Mouse (Mus musculus) CH12.LX (cell line): ENCODE data around the gene Slc6a9. TPM values are rescaled to one million over a fixed set of nuclear protein-coding genes. Genes with fewer than 3 reads are reported as not detected.
A peak's percentile ranks its signal among the peaks of the same experiment; 100 is the strongest.

Experiments used
- DNase-seq: peaks from one replicate; pipeline ENCODE4 v3.0.0-alpha.2; 2013; ENCODE audit errors: extremely low read depth
- H3K27ac ChIP-seq: 2 replicates; pipeline ENCODE4 v1.5.1; 2012; ENCODE audit warnings: low read depth, mild to moderate bottlenecking, control low read depth, moderate library complexity; ENCODE audit not compliant: insufficient read depth
- H3K27me3 ChIP-seq: replicated peaks from 2 replicates; pipeline ENCODE3; 2012; ENCODE audit warnings: inconsistent platforms
- H3K36me3 ChIP-seq, 2 experiments: replicated peaks in 1 of 2; 2 replicates each; pipeline versions ENCODE3 to v1.6.1; 2012; ENCODE audit warnings: inconsistent platforms in 1 of 2, low read length in 1 of 2, mild to moderate bottlenecking in 1 of 2, mixed read lengths in 1 of 2, moderate library complexity in 1 of 2; ENCODE audit not compliant: control insufficient read depth in 1 of 2, insufficient read depth in 1 of 2
- H3K4me1 ChIP-seq, 2 experiments: 2 replicates each; pipeline ENCODE4 v1.6.1; 2012; ENCODE audit warnings: inconsistent platforms in 1 of 2, moderate library complexity in 1 of 2; ENCODE audit not compliant: insufficient read depth in 2 of 2, control insufficient read depth in 1 of 2
- H3K4me2 ChIP-seq: 2 replicates; pipeline ENCODE4 v1.6.1; 2012; ENCODE audit warnings: low read depth, mild to moderate bottlenecking, control low read depth; ENCODE audit not compliant: poor library complexity, insufficient read depth, severe bottlenecking
- H3K4me3 ChIP-seq, 3 experiments: fragments of 150-350 bp in 1 of 3; sonication (generic) in 1 of 3; replicated peaks in 1 of 3; 2 replicates each; pipeline versions ENCODE3 to v1.5.1; 2011 to 2012; ENCODE audit warnings: low read depth in 2 of 3, low read length in 2 of 3, mild to moderate bottlenecking in 2 of 3, moderate library complexity in 2 of 3, control low read depth in 1 of 3, improper control_type of control experiment in 1 of 3, inconsistent platforms in 1 of 3, mixed read lengths in 1 of 3; ENCODE audit not compliant: poor library complexity in 1 of 3
- H3K79me2 ChIP-seq: replicated peaks from 2 replicates; pipeline ENCODE4 v1.6.1; 2012; ENCODE audit warnings: mild to moderate bottlenecking, moderate library complexity; ENCODE audit not compliant: control insufficient read depth, poor library complexity, insufficient read depth, severe bottlenecking; ENCODE audit errors: extremely low read depth
- H3K9ac ChIP-seq: 2 replicates; pipeline ENCODE4 v1.6.1; 2012; ENCODE audit warnings: low read depth, mild to moderate bottlenecking, control low read depth, moderate library complexity; ENCODE audit not compliant: insufficient read depth
- H3K9me3 ChIP-seq: replicated peaks from 2 replicates; pipeline ENCODE3; 2012; ENCODE audit warnings: low read length, inconsistent platforms, mixed read lengths
- BHLHE40 ChIP-seq: IDR thresholded peaks from 2 replicates; pipeline ENCODE4 v1.6.1; 2011; ENCODE audit warnings: mild to moderate bottlenecking, low read depth, low read length, improper control_type of control experiment
- CTCF ChIP-seq, 2 experiments: IDR thresholded peaks in 1 of 2; conservative IDR thresholded peaks in 1 of 2; 2 replicates each; pipeline ENCODE4 v1.5.1; 2011 to 2012; ENCODE audit warnings: low read depth in 2 of 2, low read length in 2 of 2, improper control_type of control experiment in 1 of 2, inconsistent platforms in 1 of 2, mild to moderate bottlenecking in 1 of 2, moderate library complexity in 1 of 2
- E2F4 ChIP-seq: IDR thresholded peaks from 2 replicates; pipeline ENCODE4 v1.6.1; 2011; ENCODE audit warnings: low read depth, low read length, improper control_type of control experiment; ENCODE audit not compliant: insufficient replicate concordance
- ELF1 ChIP-seq: IDR thresholded peaks from 2 replicates; pipeline ENCODE4 v1.6.1; 2014; ENCODE audit warnings: low read depth, mild to moderate bottlenecking, inconsistent platforms, low read length, improper control_type of control experiment
- EP300 ChIP-seq: IDR thresholded peaks from 2 replicates; pipeline ENCODE4 v1.6.1; 2011; ENCODE audit warnings: low read length, improper control_type of control experiment
- ETS1 ChIP-seq: conservative IDR thresholded peaks from 2 replicates; pipeline ENCODE4 v1.6.1; 2012; ENCODE audit warnings: low read depth, mild to moderate bottlenecking, inconsistent platforms, low read length, improper control_type of control experiment, moderate library complexity
- IRF4 ChIP-seq: IDR thresholded peaks from 2 replicates; pipeline ENCODE4 v1.6.1; 2014; ENCODE audit warnings: low read depth, mild to moderate bottlenecking, inconsistent platforms, low read length, improper control_type of control experiment
- JUN ChIP-seq: IDR thresholded peaks from 2 replicates; pipeline ENCODE4 v1.6.1; 2011; ENCODE audit warnings: low read depth, mild to moderate bottlenecking, low read length, improper control_type of control experiment, moderate library complexity; ENCODE audit not compliant: insufficient read depth
- MAFK ChIP-seq: IDR thresholded peaks from 2 replicates; pipeline ENCODE4 v1.6.1; 2011; ENCODE audit warnings: low read length, improper control_type of control experiment; ENCODE audit not compliant: insufficient replicate concordance
- MAX ChIP-seq: IDR thresholded peaks from 2 replicates; pipeline ENCODE4 v1.6.1; 2011; ENCODE audit warnings: low read length, improper control_type of control experiment
- MAZ ChIP-seq: IDR thresholded peaks from 2 replicates; pipeline ENCODE4 v1.6.1; 2012; ENCODE audit warnings: low read depth, mild to moderate bottlenecking, inconsistent platforms, low read length, improper control_type of control experiment, moderate library complexity
- MEF2A ChIP-seq: IDR thresholded peaks from 2 replicates; pipeline ENCODE4 v1.6.1; 2014; ENCODE audit warnings: low read depth, mild to moderate bottlenecking, inconsistent platforms, low read length, improper control_type of control experiment, borderline replicate concordance
- MXI1 ChIP-seq: IDR thresholded peaks from 2 replicates; pipeline ENCODE4 v1.6.1; 2011; ENCODE audit warnings: mild to moderate bottlenecking, low read depth, low read length, improper control_type of control experiment
- MYC ChIP-seq: IDR thresholded peaks from 2 replicates; pipeline ENCODE4 v1.6.1; 2011; ENCODE audit warnings: low read depth, mild to moderate bottlenecking, improper control_type of control experiment, low read length
- NELFE ChIP-seq: IDR thresholded peaks from 2 replicates; pipeline ENCODE4 v1.6.1; 2011; ENCODE audit warnings: low read depth, low read length, improper control_type of control experiment
- NRF1 ChIP-seq: IDR thresholded peaks from 2 replicates; pipeline ENCODE4 v1.6.1; 2014; ENCODE audit warnings: low read depth, mild to moderate bottlenecking, inconsistent platforms, low read length, improper control_type of control experiment, moderate library complexity
- POLR2A ChIP-seq: IDR thresholded peaks from 2 replicates; pipeline ENCODE4 v1.6.1; 2011; ENCODE audit warnings: low read depth, mild to moderate bottlenecking, improper control_type of control experiment, low read length
- RAD21 ChIP-seq: IDR thresholded peaks from 2 replicates; pipeline ENCODE4 v1.6.1; 2011; ENCODE audit warnings: low read depth, mild to moderate bottlenecking, low read length, improper control_type of control experiment, moderate library complexity
- RCOR1 ChIP-seq: conservative IDR thresholded peaks from 2 replicates; pipeline ENCODE4 v1.6.1; 2012; ENCODE audit warnings: low read depth, mild to moderate bottlenecking, inconsistent platforms, low read length, improper control_type of control experiment
- SMC3 ChIP-seq: IDR thresholded peaks from 2 replicates; pipeline ENCODE4 v1.6.1; 2011; ENCODE audit warnings: low read depth, low read length, improper control_type of control experiment
- USF2 ChIP-seq: conservative IDR thresholded peaks from 2 replicates; pipeline ENCODE4 v1.6.1; 2011; ENCODE audit warnings: low read depth, low read length, improper control_type of control experiment
- ZC3H11A ChIP-seq: IDR thresholded peaks from 2 replicates; pipeline ENCODE4 v1.6.1; 2012; ENCODE audit warnings: low read depth, mild to moderate bottlenecking, inconsistent platforms, low read length, improper control_type of control experiment
- ZMIZ1 ChIP-seq: IDR thresholded peaks from 2 replicates; pipeline ENCODE4 v1.6.1; 2012; ENCODE audit warnings: low read depth, mild to moderate bottlenecking, inconsistent platforms, low read length, improper control_type of control experiment
- ZNF384 ChIP-seq: IDR thresholded peaks from 2 replicates; pipeline ENCODE4 v1.6.1; 2012; ENCODE audit warnings: low read depth, low read length, improper control_type of control experiment, inconsistent platforms
- dilution Hi-C: fragments of 300-500 bp; cut with MboI; formaldehyde crosslinking; loops from 2 replicates; pipeline ENCODE4 v1.14.3; 2020; ENCODE audit warnings: low sequenced_read_pairs; ENCODE audit not compliant: extremely low pct_unique_long_range_greater_than_20kb, extremely low pct_ligation_motif_present
- in situ Hi-C: fragments of 300-500 bp; cut with MboI; formaldehyde crosslinking; loops from 3 replicates; pipeline ENCODE4 v1.14.3; 2019; ENCODE audit warnings: low sequenced_read_pairs, low pct_ligation_motif_present, low pct_unique_long_range_greater_than_20kb, mixed read lengths
- polyA plus RNA-seq: library from polyadenylated mRNA; unstranded; fragments of >175 nt; gene quantifications from 2 replicates; pipeline ENCODE4 v1.2.1, GENCODE M21; 2012; ENCODE audit warnings: low read depth; ENCODE audit not compliant: insufficient read length
- total RNA-seq, 2 experiments: library from RNA; depleted of rRNA; stranded (reverse); fragments of 300-350 nt in 1 of 2; fragments of >200 nt in 1 of 2; gene quantifications; 2 replicates each; pipeline ENCODE4 v1.2.3; 2012 to 2014

Slc6a9 gene
- total and polyA plus RNA-seq, 3 experiments = 4.0 to 15.6 (median 9.1) TPM

GRCm38 (mm10) chr4:117870437-117870836 lies 36.1 kb downstream of the Slc6a9 start:
- DNase-seq = no peak
- in situ Hi-C loops = no loop called here
- dilution Hi-C loops = no loop called here
- TF ChIP-seq ELF1 (no peak), NRF1 (no peak)
- no peak overlapping the region for H3K9ac ChIP-seq
- H3K4me2 ChIP-seq = no peak overlapping the region
- 0 out of 4 replicates have a peak, but pooled peaks cover 0 to 4% of the 10 kb centered on the region in 2 experiments for H3K4me1 ChIP-seq
- no peaks in the 10 kb centered on the region for H3K9me3 ChIP-seq
- H3K4me3 ChIP-seq = no peak overlapping the region
- H3K79me2 ChIP-seq = no peaks in the 10 kb centered on the region
- H3K36me3 ChIP-seq = peaks cover 26 to 91% of the 10 kb centered on the region in 2 experiments
- no peaks in the 10 kb centered on the region for H3K27me3 ChIP-seq
- H3K27ac ChIP-seq = no peak overlapping the region

- Histone ChIP-seq H3K9ac (no peak overlapping the region), H3K4me3 (no peak overlapping the region), H3K27me3 (no peaks in the 10 kb centered on the region), H3K27ac (no peak overlapping the region), H3K36me3 (peaks cover 18 to 90% of the 10 kb centered on the region in 2 experiments), H3K4me1 (0 out of 4 replicates have a peak, but pooled peaks cover 0 to 4% of the 10 kb centered on the region in 2 experiments), H3K79me2 (no peaks in the 10 kb centered on the region), H3K9me3 (no peaks in the 10 kb centered on the region), H3K4me2 (no peak overlapping the region)
- DNase-seq = no peak
- no peak for TF ChIP-seq NRF1
- TF ChIP-seq MYC = no peak
- TF ChIP-seq USF2 = no peak
- TF ChIP-seq ZNF384 = no peak
- TF ChIP-seq MEF2A = no peak
- no peak for TF ChIP-seq MAZ
- TF ChIP-seq JUN = no peak
- TF ChIP-seq SMC3 = no peak
- no peak for TF ChIP-seq RCOR1
- TF ChIP-seq ETS1 = no peak
- no peak for TF ChIP-seq ZC3H11A
- TF ChIP-seq MAX = no peak
- dilution Hi-C loops (no loop called here), in situ Hi-C loops (no loop called here)
Measured at GRCm38 (mm10) chr4:117871787-117872186, 37.5 kb downstream of the Slc6a9 start.

GRCm38 (mm10) chr4:117872471-117872886 lies 38.2 kb downstream of the Slc6a9 start, which contains the start of gene Ccdc24:
Ccdc24 (minus strand) TSS chr4:117872557.
- TF ChIP-seq ZNF384 (no peak), USF2 (no peak), RAD21 (no peak), MAFK (no peak), BHLHE40 (no peak), RCOR1 (no peak), ZMIZ1 (no peak), IRF4 (no peak), NELFE (no peak), EP300 (no peak), POLR2A (no peak), E2F4 (no peak), MYC (no peak), SMC3 (no peak), NRF1 (no peak), CTCF (conservative IDR thresholded peaks at IDR 0.05 in 1 of 2, IDR thresholded peaks at IDR 0.05 in 1 of 2; ENCODE audit: low read depth in 2 of 2, low read length in 2 of 2) (no peak), MAX (no peak), MXI1 (no peak)
- H3K9me3 ChIP-seq = no peaks in the 10 kb centered on the region
- H3K4me3 ChIP-seq = no peak within 1 kb of the TSS
- in situ Hi-C loops = no loop called here
- dilution Hi-C loops = no loop called here
- H3K36me3 ChIP-seq = peaks cover 15 to 90% of the 10 kb centered on the region in 2 experiments
- H3K4me2 ChIP-seq = peak within 1 kb of the TSS; percentile 44; the same call in 1 of the 2 replicates
- H3K27ac ChIP-seq = no peak within 1 kb of the TSS
- H3K9ac ChIP-seq = no peak within 1 kb of the TSS
- no peaks in the 10 kb centered on the region for H3K79me2 ChIP-seq
- 0 out of 4 replicates have a peak, but pooled peaks cover 0 to 4% of the 10 kb centered on the region in 2 experiments for H3K4me1 ChIP-seq
- no peak for DNase-seq
- no peaks in the 10 kb centered on the region for H3K27me3 ChIP-seq
